ENCODE assay signal across 26 mouse cellular contexts in genomic region chr5:74286301-74286700, GRCm38 (mm10).
DNase-seq lines count a peak whose midpoint lies in the region; ATAC-seq lines count a peak whose summit lies in the region.
"Had no signal": no experiment of that assay in that cellular context is flagged by ENCODE, and none has a peak within 500 bp of the region (broad histone marks: within the 10 kb centered on the region; RNA-seq: fewer than 3 reads in every experiment).

No protein-coding gene starts in this region.

- H3K4me1 ChIP-seq in forebrain, embryonic 11.5 days (replicated peaks; ENCODE audit: control insufficient read depth, insufficient read depth, low read length), result no peaks in the 10 kb centered on the region
- no peaks in the 10 kb centered on the region for H3K4me1 ChIP-seq in forebrain, embryonic 12.5 days
- peaks cover 36% of the 10 kb centered on the region for H3K4me1 ChIP-seq in embryonic facial prominence, embryonic 10.5 days
- H3K4me1 ChIP-seq in embryonic facial prominence, embryonic 13.5 days, result peaks cover 65% of the 10 kb centered on the region
- H3K4me1 ChIP-seq in limb, embryonic 10.5 days, result peaks cover 29% of the 10 kb centered on the region
- peaks cover 20% of the 10 kb centered on the region for H3K4me1 ChIP-seq in liver, embryonic 12.5 days

- H3K27me3 ChIP-seq in forebrain, embryonic 11.5 days (ENCODE audit: control insufficient read depth, insufficient read depth, low read length), result no peaks in the 10 kb centered on the region
- no peaks in the 10 kb centered on the region for H3K27me3 ChIP-seq in forebrain, embryonic 12.5 days
- H3K27me3 ChIP-seq in embryonic facial prominence, embryonic 10.5 days (replicated peaks; ENCODE audit: low read depth, poor library complexity, severe bottlenecking), result no peaks in the 10 kb centered on the region
- H3K27me3 ChIP-seq in embryonic facial prominence, embryonic 13.5 days, result 0 out of 2 replicates have a peak, but pooled peaks cover 5% of the 10 kb centered on the region
- peaks cover 4% of the 10 kb centered on the region; the same call in 1 of the 2 replicates for H3K27me3 ChIP-seq in limb, embryonic 10.5 days (ENCODE audit: low read depth, poor library complexity, severe bottlenecking)
- H3K27me3 ChIP-seq in liver, embryonic 12.5 days (replicated peaks), result no peaks in the 10 kb centered on the region
- H3K27me3 ChIP-seq: forebrain, embryonic 15.5 days; heart, embryonic 13.5 days had no signal

- ATAC-seq in forebrain, embryonic 11.5 days (replicated peaks; ENCODE audit: low FRiP score), result no peak
- ATAC-seq in forebrain, embryonic 12.5 days (ENCODE audit: low FRiP score), result no peak
- ATAC-seq in embryonic facial prominence, embryonic 13.5 days (ENCODE audit: insufficient number of reproducible peaks, insufficient read depth, low FRiP score, low TSS enrichment, low read depth), result no peak
- no peak for ATAC-seq in liver, embryonic 12.5 days
- ATAC-seq: CD4-positive, CD25-positive, alpha-beta regulatory T cell, adult 4 months; forebrain, embryonic 15.5 days; hindbrain, postnatal 0 days; inflammation-experienced regulatory T-cells, adult 6 months; intestine, embryonic 16.5 days had no signal

- DNase-seq in forebrain, embryonic 11.5 days (ENCODE audit: low spot score), result peak; percentile 42
- no peak for DNase-seq in embryonic facial prominence, embryonic 10.5 days (ENCODE audit: low spot score)
- DNase-seq in limb, embryonic 10.5 days (ENCODE audit: low spot score), result no peak
- no peak for DNase-seq in gastrocnemius, adult 18-20 months (ENCODE audit: low spot score)
- DNase-seq: adrenal gland, adult 2 months; adrenal gland, postnatal 14 days; cerebellum, adult 11 months; cerebellum, adult 2 months; cerebellum, adult 9-11 months; cerebellum, postnatal 25 days; gastrocnemius, adult 2 months; gastrocnemius, postnatal 14 days; heart, adult 11 months; heart, postnatal 14 days; heart, postnatal 4 days; kidney, adult 18-20 months had no signal

- H3K9me3 ChIP-seq in forebrain, embryonic 11.5 days (ENCODE audit: control insufficient read depth, low read length), result no peaks in the 10 kb centered on the region
- H3K9me3 ChIP-seq in forebrain, embryonic 12.5 days, result no peaks in the 10 kb centered on the region
- no peaks in the 10 kb centered on the region for H3K9me3 ChIP-seq in embryonic facial prominence, embryonic 10.5 days
- no peaks in the 10 kb centered on the region for H3K9me3 ChIP-seq in embryonic facial prominence, embryonic 13.5 days
- no peaks in the 10 kb centered on the region for H3K9me3 ChIP-seq in limb, embryonic 10.5 days (replicated peaks)
- no peaks in the 10 kb centered on the region for H3K9me3 ChIP-seq in liver, embryonic 12.5 days (replicated peaks)
- H3K9me3 ChIP-seq: forebrain, embryonic 15.5 days; heart, embryonic 13.5 days had no signal

- no peak overlapping the region for H3K4me2 ChIP-seq in forebrain, embryonic 11.5 days (ENCODE audit: low read depth, low read length, severe bottlenecking)
- H3K4me2 ChIP-seq in forebrain, embryonic 12.5 days, result no peak overlapping the region
- H3K4me2 ChIP-seq in embryonic facial prominence, embryonic 13.5 days, result 0 out of 2 replicates have a peak overlapping the region, but pooled peaks have one; percentile 22
- H3K4me2 ChIP-seq in liver, embryonic 12.5 days, result no peak overlapping the region
- H3K4me2 ChIP-seq: forebrain, embryonic 15.5 days; heart, embryonic 13.5 days; hindbrain, embryonic 14.5 days had no signal

- WGBS in forebrain, embryonic 11.5 days, result 80% methylated on average over 4 of the region's 4 CpGs
- WGBS in forebrain, embryonic 12.5 days, result 77% methylated on average over 4 of the region's 4 CpGs
- WGBS in embryonic facial prominence, embryonic 10.5 days, result 51% methylated on average over 4 of the region's 4 CpGs
- WGBS in embryonic facial prominence, embryonic 13.5 days, result 26% methylated on average over 4 of the region's 4 CpGs
- 72% methylated on average over 4 of the region's 4 CpGs for WGBS in limb, embryonic 10.5 days
- WGBS in liver, embryonic 12.5 days (ENCODE audit: insufficient replicate concordance), result 66% methylated on average over 4 of the region's 4 CpGs

- H3K9ac ChIP-seq in forebrain, embryonic 11.5 days (ENCODE audit: low read length), result no peak overlapping the region
- no peak overlapping the region for H3K9ac ChIP-seq in forebrain, embryonic 12.5 days
- H3K9ac ChIP-seq in embryonic facial prominence, embryonic 13.5 days, result no peak overlapping the region
- no peak overlapping the region for H3K9ac ChIP-seq in liver, embryonic 12.5 days
- H3K9ac ChIP-seq: forebrain, embryonic 15.5 days; heart, embryonic 13.5 days; hindbrain, embryonic 14.5 days had no signal

- no peak overlapping the region for H3K4me3 ChIP-seq in forebrain, embryonic 11.5 days (ENCODE audit: low read depth, low read length)
- H3K4me3 ChIP-seq in forebrain, embryonic 12.5 days (replicated peaks), result no peak overlapping the region
- no peak overlapping the region for H3K4me3 ChIP-seq in embryonic facial prominence, embryonic 10.5 days
- no peak overlapping the region for H3K4me3 ChIP-seq in embryonic facial prominence, embryonic 13.5 days
- H3K4me3 ChIP-seq in limb, embryonic 10.5 days, result no peak overlapping the region
- H3K4me3 ChIP-seq in liver, embryonic 12.5 days, result no peak overlapping the region
- H3K4me3 ChIP-seq: forebrain, embryonic 15.5 days; gastrocnemius, adult 2 months; heart, embryonic 13.5 days had no signal

- H3K36me3 ChIP-seq in forebrain, embryonic 11.5 days (ENCODE audit: control insufficient read depth, insufficient read depth, low read length), result no peaks in the 10 kb centered on the region
- no peaks in the 10 kb centered on the region for H3K36me3 ChIP-seq in forebrain, embryonic 12.5 days (replicated peaks)
- H3K36me3 ChIP-seq in embryonic facial prominence, embryonic 10.5 days (replicated peaks), result no peaks in the 10 kb centered on the region
- H3K36me3 ChIP-seq in embryonic facial prominence, embryonic 13.5 days, result no peaks in the 10 kb centered on the region
- no peaks in the 10 kb centered on the region for H3K36me3 ChIP-seq in limb, embryonic 10.5 days
- H3K36me3 ChIP-seq in liver, embryonic 12.5 days, result no peaks in the 10 kb centered on the region
- H3K36me3 ChIP-seq: forebrain, embryonic 15.5 days; heart, embryonic 13.5 days had no signal

- no peak overlapping the region for H3K27ac ChIP-seq in forebrain, embryonic 11.5 days (ENCODE audit: low read depth, low read length)
- H3K27ac ChIP-seq in forebrain, embryonic 12.5 days, result no peak overlapping the region
- H3K27ac ChIP-seq in embryonic facial prominence, embryonic 10.5 days (replicated peaks), result peak overlapping the region; percentile 52; the same call in 1 of the 2 replicates
- peak overlapping the region; percentile 60; the same call in 1 of the 2 replicates for H3K27ac ChIP-seq in embryonic facial prominence, embryonic 13.5 days
- peak overlapping the region; percentile 47; the same call in 1 of the 2 replicates for H3K27ac ChIP-seq in limb, embryonic 10.5 days
- H3K27ac ChIP-seq in liver, embryonic 12.5 days, result no peak overlapping the region
- H3K27ac ChIP-seq: forebrain, embryonic 15.5 days; gastrocnemius, adult 2 months; hindbrain, embryonic 14.5 days; hindbrain, postnatal 0 days had no signal

Comparison
In these comparisons a context has a peak if more than half of its experiments do, and no peak if none do; other contexts are left out.
1. H3K27ac ChIP-seq: peak in embryonic facial prominence, embryonic 10.5 days (single experiment), embryonic facial prominence, embryonic 13.5 days (single experiment) and limb, embryonic 10.5 days (single experiment); none in forebrain, embryonic 11.5 days (single experiment), forebrain, embryonic 12.5 days (single experiment) and liver, embryonic 12.5 days (single experiment).